Mouse (Mus musculus): ENCODE data around the gene Ep300.
A peak's percentile ranks its signal among the peaks of the same experiment; 100 is the strongest.
"Not testable (repeated sequence)": the region's sequence is repeated elsewhere in the genome, so short reads cannot be mapped to it uniquely, and the experiment has no call there.

Gene Ep300

GRCm38 (mm10) chr15:81598742-81599141, 13.6 kb downstream of the Ep300 start:
- DNase-seq: not testable (repeated sequence)

- no peak for DNase-seq
Measured at GRCm38 (mm10) chr15:81605241-81605640, 20.1 kb downstream of the Ep300 start.

GRCm38 (mm10) chr15:81606634-81607033, 21.5 kb downstream of the Ep300 start:
- DNase-seq: no peak

- DNase-seq: peak; percentile 75
Measured at GRCm38 (mm10) chr15:81649516-81650455, 64.6 kb downstream of the Ep300 start.

GRCm38 (mm10) chr15:81650636-81651035, 65.5 kb downstream of the Ep300 start:
- DNase-seq: peak; percentile 83

GRCm38 (mm10) chr15:81661701-81662100, 76.5 kb downstream of the Ep300 start:
- no peak for DNase-seq

- DNase-seq: no peak
Measured at GRCm38 (mm10) chr15:81663281-81663680, 78.1 kb downstream of the Ep300 start.

GRCm38 (mm10) chr15:81663697-81664561, 78.8 kb downstream of the Ep300 start, which contains the start of gene L3mbtl2:
TSS of gene L3mbtl2 (plus strand) at chr15:81663889.
- peak; percentile 89 for DNase-seq

GRCm38 (mm10) chr15:81666957-81667356, 81.8 kb downstream of the Ep300 start:
- DNase-seq: no peak

- no peak for DNase-seq
Measured at GRCm38 (mm10) chr15:81670231-81670640, 85.1 kb downstream of the Ep300 start.

GRCm38 (mm10) chr15:81676637-81677036, 91.5 kb downstream of the Ep300 start:
- DNase-seq: no peak

- DNase-seq: no peak
Measured at GRCm38 (mm10) chr15:81680301-81680805, 95.2 kb downstream of the Ep300 start.

GRCm38 (mm10) chr15:81693366-81693966, 108.3 kb downstream of the Ep300 start:
- DNase-seq: peak; percentile 30

- DNase-seq: peak; percentile 88
Measured at GRCm38 (mm10) chr15:81693967-81694881, 109.1 kb downstream of the Ep300 start.

- DNase-seq: no peak
Measured at GRCm38 (mm10) chr15:81694891-81695290, 109.7 kb downstream of the Ep300 start.

- no peak for DNase-seq
Measured at GRCm38 (mm10) chr15:81697175-81697574, 112.0 kb downstream of the Ep300 start, which contains the start of gene Chadl. TSS of gene Chadl (minus strand) at chr15:81697287.

- no peak for DNase-seq
Measured at GRCm38 (mm10) chr15:81697847-81698246, 112.7 kb downstream of the Ep300 start.

- DNase-seq: no peak
Measured at GRCm38 (mm10) chr15:81698532-81698931, 113.4 kb downstream of the Ep300 start.

- DNase-seq: no peak
Measured at GRCm38 (mm10) chr15:81700161-81700560, 115.0 kb downstream of the Ep300 start.

GRCm38 (mm10) chr15:81700601-81701000, 115.5 kb downstream of the Ep300 start:
- no peak for DNase-seq

- DNase-seq: not testable (repeated sequence)
Measured at GRCm38 (mm10) chr15:81701350-81701749, 116.2 kb downstream of the Ep300 start.

All from cerebellum, adult 11-12 months (tissue).